Mouse (Mus musculus) limb, embryonic 12.5 days (tissue): ENCODE data around the gene Atad2b. TPM values are rescaled to one million over a fixed set of nuclear protein-coding genes. Genes with fewer than 3 reads are reported as not detected.
"Not testable (repeated sequence)": the region's sequence is repeated elsewhere in the genome, so short reads cannot be mapped to it uniquely, and the experiment has no call there.

ENCODE experiments used
- ATAC-seq: fragments of 200-750 bp; cut with Nextera tagmentation; 2 replicates; pipeline ENCODE4 v1.8.0; 2017; ENCODE audit warnings: low read depth, moderate TSS enrichment; ENCODE audit not compliant: insufficient number of reproducible peaks, insufficient read depth, low FRiP score, low TSS enrichment
- H3K27ac ChIP-seq: fragments of 300-500 bp; sonication (generic); 2 replicates; pipeline ENCODE4 v1.5.1; 2016; ENCODE audit warnings: mild to moderate bottlenecking, moderate library complexity
- H3K27me3 ChIP-seq: fragments of 300-500 bp; sonication (generic); 2 replicates; pipeline ENCODE4 v1.6.1; 2016; ENCODE audit warnings: mild to moderate bottlenecking, moderate library complexity
- H3K36me3 ChIP-seq: fragments of 300-500 bp; sonication (generic); 2 replicates; pipeline ENCODE4 v1.6.1; 2016; ENCODE audit warnings: mild to moderate bottlenecking, moderate library complexity
- H3K4me1 ChIP-seq: fragments of 300-500 bp; sonication (generic); replicated peaks from 2 replicates; pipeline ENCODE4 v1.6.1; 2016
- H3K4me2 ChIP-seq: fragments of 300-500 bp; sonication (generic); 2 replicates; pipeline ENCODE4 v1.6.1; 2016; ENCODE audit warnings: mild to moderate bottlenecking, moderate library complexity
- H3K4me3 ChIP-seq: fragments of 300-500 bp; sonication (generic); replicated peaks from 2 replicates; pipeline ENCODE4 v1.5.1; 2016; ENCODE audit warnings: mild to moderate bottlenecking
- H3K9ac ChIP-seq: fragments of 300-500 bp; sonication (generic); replicated peaks from 2 replicates; pipeline ENCODE4 v1.6.1; 2016; ENCODE audit warnings: mild to moderate bottlenecking, moderate library complexity
- H3K9me3 ChIP-seq: fragments of 300-500 bp; sonication (generic); 2 replicates; pipeline ENCODE4 v1.6.1; 2016; ENCODE audit warnings: mild to moderate bottlenecking, moderate library complexity
- WGBS: fragments of 180-500 bp; shearing (Covaris S2); methylation state at CpG from one replicate; pipeline ENCODE4 v1.1.7; 2016; 5-methylcytosine and 5-hydroxymethylcytosine counted together
- polyA plus RNA-seq: library from polyadenylated mRNA; unstranded; fragments of >200 nt; fragmentation: Nextera tagmentation; extraction: Ambion mirVana; gene quantifications from 2 replicates; pipeline ENCODE4 v1.2.1, GENCODE M21; 2016

The Atad2b gene
- polyA plus RNA-seq, 1 experiment from 2014 or later = 23.9 TPM

DNA sequence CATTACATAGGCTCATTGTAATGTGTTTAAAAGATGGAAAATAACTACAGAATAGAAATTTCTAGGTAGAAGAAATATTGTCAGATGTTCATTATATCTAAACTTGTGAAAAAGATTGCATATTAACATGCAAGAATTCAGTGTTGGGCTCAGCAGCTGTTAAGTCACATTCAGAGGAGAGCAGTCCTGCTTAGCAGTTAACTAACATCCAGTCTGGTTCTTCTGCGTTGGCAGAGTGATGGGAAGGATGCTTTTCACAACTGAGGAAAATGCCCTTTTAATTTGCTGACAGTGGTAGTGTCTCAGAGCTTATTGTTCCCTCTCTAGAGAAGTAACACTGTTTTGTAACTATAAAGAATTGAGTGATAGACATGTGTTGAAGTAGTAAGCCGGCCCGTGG, 88.2 kb downstream of the Atad2b start:
- Histone ChIP-seq H3K9ac (no peak overlapping the region), H3K36me3 (peaks cover 36% of the 10 kb centered on the region), H3K4me1 (no peaks in the 10 kb centered on the region), H3K9me3 (no peaks in the 10 kb centered on the region), H3K27ac (no peak overlapping the region), H3K4me2 (no peak overlapping the region), H3K27me3 (no peaks in the 10 kb centered on the region), H3K4me3 (no peak overlapping the region)
- ATAC-seq = no peak
- WGBS = 92% methylated on average over 3 of the region's 3 CpGs

DNA sequence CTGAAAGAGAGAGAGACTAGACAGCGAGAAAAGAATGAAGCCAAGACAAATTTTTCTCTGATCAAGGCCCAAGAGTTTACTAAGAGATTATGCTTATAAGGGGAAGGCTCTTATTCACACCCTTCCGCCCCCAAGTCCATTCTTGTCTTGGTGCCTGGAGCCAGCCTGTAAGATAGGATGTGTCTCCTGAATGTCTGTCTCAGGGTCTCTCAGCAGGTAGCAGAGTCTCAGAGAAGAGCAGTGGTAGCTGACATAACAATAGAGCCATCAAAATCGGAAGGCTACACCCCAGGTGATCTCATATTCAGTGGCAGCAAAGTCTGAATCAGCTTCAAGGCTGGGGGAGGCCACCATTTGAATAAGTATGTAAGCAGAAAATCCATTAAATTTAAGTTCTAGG, 88.6 kb downstream of the Atad2b start:
- H3K27me3 ChIP-seq, H3K9ac ChIP-seq, H3K27ac ChIP-seq, H3K4me1 ChIP-seq, H3K4me2 ChIP-seq, ATAC-seq, H3K9me3 ChIP-seq, H3K4me3 ChIP-seq: not testable (repeated sequence)
- H3K36me3 ChIP-seq = peaks cover 38% of the 10 kb centered on the region
- 84% methylated on average over 3 of the region's 3 CpGs for WGBS

DNA sequence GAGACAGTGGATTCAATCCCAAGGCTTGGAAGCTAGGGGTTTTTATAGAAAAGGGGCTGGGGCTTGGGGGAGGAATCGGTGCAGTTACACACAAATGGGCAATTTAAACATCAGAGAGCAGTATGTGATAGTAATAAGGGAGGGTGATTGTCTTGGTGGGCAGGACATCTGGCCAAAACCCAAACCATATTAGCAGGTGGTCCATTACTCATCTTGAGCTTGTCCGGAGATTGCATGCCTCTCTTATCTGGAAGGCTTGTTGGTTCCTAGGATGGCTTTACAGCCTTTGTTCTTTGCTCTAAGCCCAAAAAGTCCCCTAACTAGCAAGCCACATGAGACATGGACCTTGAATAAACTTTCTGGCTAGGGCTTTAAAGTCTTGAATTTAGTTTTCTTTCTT, 91.5 kb downstream of the Atad2b start:
- ATAC-seq, H3K9me3 ChIP-seq, H3K27ac ChIP-seq, H3K9ac ChIP-seq, H3K4me2 ChIP-seq, H3K4me3 ChIP-seq, H3K27me3 ChIP-seq, H3K4me1 ChIP-seq: not testable (repeated sequence)
- 74% methylated on average over 2 of the region's 2 CpGs for WGBS
- H3K36me3 ChIP-seq = peaks cover 45% of the 10 kb centered on the region

DNA sequence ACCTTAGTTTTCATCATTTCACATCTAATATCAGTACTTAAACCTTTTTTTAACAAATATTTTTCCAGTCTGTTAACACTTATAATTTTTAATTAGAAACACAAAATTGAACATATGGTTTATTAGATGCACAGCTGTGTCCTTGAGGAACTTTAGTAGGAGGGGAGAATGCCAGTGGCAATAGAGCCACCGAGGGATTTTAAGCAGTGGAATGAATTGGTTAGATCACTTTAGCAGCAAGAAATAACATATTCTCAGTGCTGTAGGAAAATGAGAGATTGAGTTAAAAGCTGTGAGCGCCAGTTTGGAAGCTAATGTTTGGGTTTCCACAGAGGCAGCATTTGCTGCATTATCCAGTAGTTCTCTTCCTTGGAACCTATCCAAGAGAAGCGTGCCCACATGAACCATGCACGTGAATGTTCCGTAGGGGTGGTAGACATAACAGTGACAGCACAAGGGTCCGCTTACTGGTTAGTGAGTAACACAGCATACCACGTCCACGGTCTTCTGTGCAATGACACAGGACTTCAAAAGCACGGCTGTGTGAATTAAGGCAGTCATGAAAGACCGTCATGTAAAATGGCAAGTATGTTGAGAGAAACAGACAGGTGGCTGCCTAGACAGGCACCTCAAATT, 108.2 kb downstream of the Atad2b start:
- 93% methylated on average over 10 of the region's 10 CpGs for WGBS
- Histone ChIP-seq H3K4me2 (no peak overlapping the region), H3K36me3 (peaks cover 47% of the 10 kb centered on the region), H3K9ac (no peak overlapping the region), H3K27me3 (no peaks in the 10 kb centered on the region), H3K9me3 (no peaks in the 10 kb centered on the region), H3K4me3 (no peak overlapping the region), H3K27ac (no peak overlapping the region), H3K4me1 (no peaks in the 10 kb centered on the region)
- no peak for ATAC-seq

DNA sequence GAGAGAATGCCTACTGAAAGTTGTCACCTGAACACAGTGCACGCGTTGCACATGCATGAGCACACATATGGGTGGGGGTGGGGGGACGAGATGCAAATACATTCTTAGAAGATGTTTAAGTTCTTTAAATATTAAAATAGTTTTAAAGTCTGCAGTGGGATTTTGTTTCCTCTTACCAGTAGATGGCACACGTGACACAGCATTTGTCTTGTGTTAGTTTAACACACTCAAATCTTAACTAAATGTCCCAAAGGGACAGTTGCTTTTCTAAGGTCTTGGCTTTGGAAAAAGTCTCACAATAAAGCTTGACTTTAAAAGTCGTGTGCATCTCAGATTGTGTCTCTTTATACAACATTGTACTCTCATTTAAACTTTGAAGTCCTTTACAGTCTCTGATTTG, 111.9 kb downstream of the Atad2b start:
- 86% methylated on average over 5 of the region's 5 CpGs for whole genome bisulfite sequencing
- Histone ChIP-seq H3K27ac (no peak overlapping the region), H3K27me3 (no peaks in the 10 kb centered on the region), H3K9ac (no peak overlapping the region), H3K4me3 (no peak overlapping the region), H3K4me1 (no peaks in the 10 kb centered on the region), H3K9me3 (no peaks in the 10 kb centered on the region), H3K4me2 (no peak overlapping the region), H3K36me3 (peaks cover 64% of the 10 kb centered on the region)
- no peak for ATAC-seq

DNA sequence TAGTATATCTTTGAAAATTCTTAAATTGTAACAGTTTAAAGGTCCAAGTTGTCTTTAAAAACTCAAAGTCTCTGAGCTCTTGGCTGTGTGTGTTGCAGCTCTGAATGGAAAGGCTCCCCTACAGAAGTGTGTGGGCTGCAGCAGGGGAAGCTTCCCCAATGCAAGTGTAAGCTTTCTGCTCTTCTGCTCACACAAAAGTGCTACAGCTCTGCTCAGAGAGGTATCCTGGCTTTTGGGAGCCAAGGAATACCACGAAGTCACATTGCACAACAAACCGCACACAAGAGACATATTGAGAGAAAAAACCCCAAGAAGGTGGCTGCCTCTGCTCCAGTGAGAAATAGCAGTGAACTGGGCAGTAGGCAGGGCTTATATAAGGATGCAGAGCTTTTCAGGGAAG, 120.9 kb downstream of the Atad2b start:
- H3K36me3 ChIP-seq = peaks cover 76% of the 10 kb centered on the region
- no peaks in the 10 kb centered on the region for H3K27me3 ChIP-seq

DNA sequence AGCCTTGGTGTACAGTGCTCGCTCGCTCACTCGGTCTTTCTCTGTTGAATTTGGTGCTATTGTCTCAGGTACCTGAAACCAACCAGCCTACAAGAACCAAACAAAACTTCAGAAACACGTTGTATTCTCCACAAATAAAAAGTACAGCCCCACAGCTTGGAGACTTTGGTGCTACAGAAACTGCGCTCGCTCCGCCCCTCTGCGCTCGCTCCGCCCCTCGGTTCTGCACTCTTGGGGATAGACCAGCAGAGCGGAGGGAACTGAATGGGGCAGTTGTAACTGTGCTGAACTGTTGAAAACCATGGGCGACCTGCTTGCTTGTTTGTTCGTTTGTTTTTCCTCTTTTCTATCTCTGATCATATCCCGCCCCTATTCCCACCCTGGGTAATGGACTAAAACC, 127.0 kb downstream of the Atad2b start:
- no peaks in the 10 kb centered on the region for H3K9me3 ChIP-seq
- H3K9ac ChIP-seq = no peak overlapping the region
- no peaks in the 10 kb centered on the region for H3K27me3 ChIP-seq
- H3K27ac ChIP-seq = no peak overlapping the region
- H3K36me3 ChIP-seq = peaks cover 44% of the 10 kb centered on the region
- H3K4me3 ChIP-seq = no peak overlapping the region
- ATAC-seq = no peak
- no peaks in the 10 kb centered on the region for H3K4me1 ChIP-seq
- 86% methylated on average over 15 of the region's 15 CpGs for WGBS
- H3K4me2 ChIP-seq = no peak overlapping the region

More for the DNA sequence above, 120.9 kb downstream of the Atad2b start:
- no peak for ATAC-seq
- WGBS = 92% methylated on average over 2 of the region's 2 CpGs
- H3K4me2 ChIP-seq = no peak overlapping the region
- no peak overlapping the region for H3K9ac ChIP-seq
- H3K4me3 ChIP-seq = no peak overlapping the region
- no peak overlapping the region for H3K27ac ChIP-seq
- no peaks in the 10 kb centered on the region for H3K4me1 ChIP-seq
- H3K9me3 ChIP-seq = no peaks in the 10 kb centered on the region

DNA sequence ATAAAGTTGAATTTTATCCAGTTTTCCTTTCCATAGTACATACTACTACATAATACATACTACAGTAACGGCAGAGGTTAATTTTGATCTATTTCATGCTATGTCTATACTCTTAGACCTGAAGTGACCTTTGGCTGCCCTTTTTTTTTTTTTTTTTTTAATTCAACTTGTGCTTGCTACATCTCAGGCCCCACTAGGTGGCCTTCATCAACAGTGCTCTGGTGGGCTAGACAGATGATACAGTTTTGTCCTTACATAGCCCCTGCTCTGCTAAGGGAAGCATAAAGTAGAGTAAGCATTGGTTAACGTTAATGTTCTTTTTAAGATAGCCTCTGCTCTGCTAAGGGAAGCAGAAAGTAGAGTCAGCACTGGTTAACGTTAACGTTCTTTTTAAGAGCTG, 131.0 kb downstream of the Atad2b start:
- H3K4me1 ChIP-seq = no peaks in the 10 kb centered on the region
- H3K27ac ChIP-seq = no peak overlapping the region
- peaks cover 24% of the 10 kb centered on the region for H3K9me3 ChIP-seq
- ATAC-seq = no peak
- WGBS = 90% methylated on average over 4 of the region's 4 CpGs
- no peaks in the 10 kb centered on the region for H3K27me3 ChIP-seq
- H3K4me2 ChIP-seq = no peak overlapping the region
- no peak overlapping the region for H3K9ac ChIP-seq
- H3K36me3 ChIP-seq = peaks cover 20% of the 10 kb centered on the region
- H3K4me3 ChIP-seq = no peak overlapping the region

DNA sequence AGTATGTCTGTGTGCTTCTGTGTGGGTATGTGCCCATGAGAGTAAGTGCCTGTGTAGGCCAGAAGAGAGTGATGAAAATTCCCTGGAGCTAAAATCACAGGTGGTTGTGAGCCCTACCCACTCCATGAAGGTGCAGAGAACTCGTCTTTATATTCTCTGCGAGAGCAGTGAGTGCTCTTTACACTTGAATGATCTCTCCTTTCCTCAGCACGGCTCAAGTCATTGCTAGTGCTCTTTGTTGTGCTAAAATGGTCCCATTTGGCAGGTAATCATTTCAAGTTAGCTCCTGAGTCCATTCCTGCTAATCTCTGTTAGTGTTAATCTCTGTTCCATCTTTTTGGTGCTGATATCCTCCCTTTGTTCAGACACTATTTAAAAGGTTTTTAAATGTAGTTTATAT, 150.4 kb downstream of the Atad2b start:
- H3K9ac ChIP-seq = no peak overlapping the region
- no peaks in the 10 kb centered on the region for H3K36me3 ChIP-seq
- H3K4me3 ChIP-seq = no peak overlapping the region
- WGBS = 34% methylated on average over 3 of the region's 3 CpGs
- no peak overlapping the region for H3K4me2 ChIP-seq
- ATAC-seq = no peak
- no peaks in the 10 kb centered on the region for H3K4me1 ChIP-seq
- H3K27ac ChIP-seq = no peak overlapping the region
- no peaks in the 10 kb centered on the region for H3K27me3 ChIP-seq
- no peaks in the 10 kb centered on the region for H3K9me3 ChIP-seq

DNA sequence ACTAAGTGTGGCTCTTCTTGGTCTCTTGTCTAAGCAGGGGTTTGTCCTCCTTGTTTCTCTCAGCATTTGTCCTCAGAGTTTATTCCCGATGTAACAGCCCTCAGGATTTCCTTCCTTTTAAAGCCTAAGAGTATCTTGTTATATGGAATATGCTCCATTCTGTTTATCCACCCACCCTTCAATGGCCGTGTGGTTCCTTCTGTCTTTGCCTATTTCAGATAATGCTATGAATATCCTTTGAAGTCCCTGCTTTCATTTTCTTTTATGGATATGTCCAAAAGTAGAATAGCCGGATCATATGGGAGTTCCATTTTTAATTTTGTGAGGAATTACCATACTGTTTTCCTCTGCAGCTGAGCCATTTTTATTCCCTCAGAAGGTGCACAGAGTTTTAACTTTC, 153.0 kb downstream of the Atad2b start:
- H3K4me1 ChIP-seq = no peaks in the 10 kb centered on the region
- H3K27ac ChIP-seq = no peak overlapping the region
- no peak overlapping the region for H3K4me3 ChIP-seq
- WGBS = 76% methylated on average over 3 of the region's 3 CpGs
- no peak for ATAC-seq
- no peak overlapping the region for H3K4me2 ChIP-seq
- no peaks in the 10 kb centered on the region for H3K9me3 ChIP-seq
- no peaks in the 10 kb centered on the region for H3K27me3 ChIP-seq
- H3K36me3 ChIP-seq = no peaks in the 10 kb centered on the region
- no peak overlapping the region for H3K9ac ChIP-seq

DNA sequence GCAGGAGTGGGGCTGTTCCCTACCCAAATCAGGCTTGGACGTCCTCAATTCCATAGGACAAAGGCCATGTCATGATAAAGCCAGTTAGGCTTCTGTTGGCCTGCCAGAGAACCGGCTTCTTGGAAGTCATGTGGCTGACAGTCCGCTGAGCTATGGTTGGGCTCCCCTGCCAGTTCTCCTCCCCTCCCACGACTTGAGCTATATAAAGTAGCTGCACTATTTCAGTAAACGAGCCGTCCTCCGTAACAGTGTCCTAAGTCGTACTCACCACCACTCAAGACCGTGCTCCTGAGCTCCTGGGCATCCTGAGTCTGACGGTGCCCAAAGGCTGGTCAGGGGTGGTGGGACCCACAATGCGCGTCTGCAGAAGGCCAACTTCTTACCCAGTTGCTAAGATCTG, 156.0 kb downstream of the Atad2b start:
- Histone ChIP-seq H3K4me3 (no peak overlapping the region), H3K9ac (no peak overlapping the region), H3K4me2 (no peak overlapping the region), H3K9me3 (no peaks in the 10 kb centered on the region), H3K27me3 (no peaks in the 10 kb centered on the region), H3K27ac (no peak overlapping the region), H3K4me1 (no peaks in the 10 kb centered on the region), H3K36me3 (no peaks in the 10 kb centered on the region)
- ATAC-seq = no peak
- 81% methylated on average over 12 of the region's 12 CpGs for WGBS

DNA sequence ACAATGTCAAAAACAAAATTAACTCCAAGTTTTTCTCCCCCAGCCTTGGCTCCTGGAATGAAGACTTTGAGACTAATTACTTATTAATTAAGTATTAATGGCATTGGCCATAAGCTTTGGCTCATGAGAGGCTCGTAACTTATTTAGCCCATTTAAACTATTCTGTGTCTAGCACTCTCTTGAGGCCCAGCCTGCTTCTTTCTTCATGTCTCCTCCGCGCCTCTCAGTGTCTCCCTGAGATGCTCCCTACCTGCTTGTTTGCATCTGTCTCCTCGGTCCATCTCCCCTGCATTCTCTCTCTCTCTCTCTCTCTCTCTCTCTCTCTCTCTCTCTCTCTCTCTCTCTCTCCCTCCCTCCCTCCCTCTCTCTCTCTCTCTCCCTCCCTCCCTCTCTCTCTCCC, 164.3 kb downstream of the Atad2b start:
- Histone ChIP-seq H3K27me3 (no peaks in the 10 kb centered on the region), H3K4me1 (no peaks in the 10 kb centered on the region), H3K4me3 (no peak overlapping the region), H3K4me2 (no peak overlapping the region), H3K9me3 (no peaks in the 10 kb centered on the region), H3K9ac (no peak overlapping the region), H3K36me3 (peaks cover 38% of the 10 kb centered on the region), H3K27ac (no peak overlapping the region)
- no peak for ATAC-seq
- 93% methylated on average over 4 of the region's 4 CpGs for WGBS
